Mouse (Mus musculus) cortical plate, adult 2 months (tissue): ENCODE results near the gene Myo16.

Experiments
- CTCF ChIP-seq: fragments of 200-500 bp; IDR thresholded peaks from 2 replicates; pipeline ENCODE4 v1.5.1; 2011; ENCODE audit warnings: mild to moderate bottlenecking, control low read depth, low read length; ENCODE audit not compliant: insufficient read depth; ENCODE audit errors: extremely low read depth
- POLR2A ChIP-seq: fragments of 200-500 bp; IDR thresholded peaks from 2 replicates; pipeline ENCODE4 v1.6.1; 2011; ENCODE audit warnings: mild to moderate bottlenecking, low read length, control low read depth; ENCODE audit not compliant: insufficient read depth; ENCODE audit errors: extremely low read depth

GRCm38 (mm10) chr8:10654922-10655518, 501.3 kb downstream of the Myo16 start:
- TF ChIP-seq CTCF (no peak), POLR2A (no peak)
